Mouse (Mus musculus): ENCODE measurements around the gene Lrmda.
A peak's percentile ranks its signal among the peaks of the same experiment; 100 is the strongest.

Gene Lrmda

GRCm38 (mm10) chr14:22464314-22464713 lies 444.8 kb downstream of the Lrmda start:
- no peak for DNase-seq (ENCODE audit: extremely low spot score, low read depth, low spot score)

DNA sequence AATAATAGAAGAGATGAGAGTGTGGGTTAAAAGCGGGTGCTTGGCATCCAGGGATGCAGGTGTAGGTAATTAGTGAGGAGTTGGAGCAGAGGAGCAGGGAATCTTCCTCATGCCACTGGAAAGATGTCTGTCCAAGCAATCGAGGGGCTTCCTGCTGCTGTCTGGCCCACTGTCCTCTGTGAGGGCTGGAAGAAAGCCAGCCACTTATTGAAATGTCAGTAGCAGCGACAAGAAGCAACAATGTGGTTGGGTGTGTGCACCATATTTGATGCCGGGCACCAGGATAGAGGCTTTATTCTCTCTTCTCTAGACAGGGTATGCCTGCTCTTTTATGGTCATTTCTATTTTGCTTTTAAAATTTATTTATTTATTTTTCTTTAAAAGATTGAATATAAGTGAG lies 451.5 kb downstream of the Lrmda start:
- no peak for DNase-seq (ENCODE audit: extremely low spot score, low read depth, low spot score)

- DNase-seq (ENCODE audit: extremely low spot score, low read depth, low spot score), result no peak
Measured at GRCm38 (mm10) chr14:22473451-22473850, 453.9 kb downstream of the Lrmda start.

- no peak for DNase-seq (ENCODE audit: extremely low spot score, low read depth, low spot score)
Measured at GRCm38 (mm10) chr14:22473991-22474390, 454.5 kb downstream of the Lrmda start.

GRCm38 (mm10) chr14:22493326-22493725 lies 473.8 kb downstream of the Lrmda start:
- no peak for DNase-seq (ENCODE audit: extremely low spot score, low read depth, low spot score)

DNA sequence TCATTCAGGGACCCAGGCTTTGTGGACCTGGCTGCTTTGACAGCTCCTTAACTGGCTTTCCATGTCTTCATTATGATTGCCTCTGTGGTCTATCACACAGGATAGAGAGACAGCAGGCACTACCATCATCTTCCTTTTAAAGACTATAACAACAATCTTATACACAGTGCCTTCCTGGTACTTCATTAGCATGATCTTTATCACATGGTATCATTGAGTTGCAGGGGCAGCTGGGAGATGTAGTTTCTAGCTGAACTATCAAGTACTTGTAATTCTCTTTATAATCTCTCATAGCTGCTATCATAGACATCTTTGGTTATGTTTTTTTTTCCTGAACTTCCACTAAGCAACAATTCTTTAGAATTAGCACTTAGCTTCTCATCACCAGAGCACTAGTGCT lies 474.8 kb downstream of the Lrmda start:
- DNase-seq (ENCODE audit: extremely low spot score, low read depth, low spot score), result no peak

GRCm38 (mm10) chr14:22494866-22495265 lies 475.4 kb downstream of the Lrmda start:
- no peak for DNase-seq (ENCODE audit: extremely low spot score, low read depth, low spot score)

DNA sequence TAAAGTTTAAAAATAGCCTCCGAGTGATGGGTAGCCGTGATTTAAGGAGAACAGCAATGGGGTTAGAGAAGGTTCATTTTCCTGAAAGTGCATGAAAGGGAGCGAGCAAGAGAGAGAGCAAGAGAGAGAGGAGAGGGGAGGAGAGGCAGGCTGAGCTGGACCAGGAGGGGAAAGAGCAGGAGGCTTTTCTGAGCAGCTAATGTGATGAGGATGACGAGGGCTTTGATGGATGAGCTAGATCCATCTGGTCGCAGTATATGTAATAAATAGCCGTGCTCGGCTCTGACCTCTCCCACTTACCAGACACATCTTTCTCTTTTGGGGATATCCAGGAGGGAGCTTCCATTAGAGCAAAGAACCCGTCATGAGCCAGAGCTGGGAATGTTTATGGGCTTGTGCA lies 475.8 kb downstream of the Lrmda start:
- no peak for DNase-seq (ENCODE audit: extremely low spot score, low read depth, low spot score)

DNA sequence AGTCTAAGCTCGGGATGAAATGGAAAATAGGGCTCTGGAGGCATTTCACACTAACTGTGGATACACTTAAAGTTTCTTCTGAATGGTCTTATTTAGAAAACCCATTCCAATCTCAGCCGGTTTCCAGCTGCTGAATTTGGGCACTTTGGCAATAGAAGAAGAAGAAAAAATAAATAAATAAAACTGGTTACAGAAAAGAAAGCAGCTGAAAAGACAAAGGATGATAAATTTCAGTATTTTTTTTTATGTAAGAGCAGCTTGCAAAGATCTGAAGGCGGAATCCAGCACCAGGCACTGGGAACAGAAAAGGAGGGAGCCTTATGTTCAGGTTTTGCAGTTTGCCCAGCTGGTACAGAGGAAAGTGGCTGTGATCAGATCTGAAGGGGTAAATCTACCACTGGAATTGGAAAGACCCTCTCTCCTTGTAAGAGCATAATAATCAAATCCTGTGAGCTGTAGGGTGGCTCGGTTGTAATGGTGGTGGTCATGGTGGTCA lies 478.2 kb downstream of the Lrmda start:
- DNase-seq (ENCODE audit: extremely low spot score, low read depth, low spot score), result no peak

- peak; percentile 56 for DNase-seq (ENCODE audit: extremely low spot score, low read depth, low spot score)
Measured at GRCm38 (mm10) chr14:22509747-22510530, 490.4 kb downstream of the Lrmda start.

DNA sequence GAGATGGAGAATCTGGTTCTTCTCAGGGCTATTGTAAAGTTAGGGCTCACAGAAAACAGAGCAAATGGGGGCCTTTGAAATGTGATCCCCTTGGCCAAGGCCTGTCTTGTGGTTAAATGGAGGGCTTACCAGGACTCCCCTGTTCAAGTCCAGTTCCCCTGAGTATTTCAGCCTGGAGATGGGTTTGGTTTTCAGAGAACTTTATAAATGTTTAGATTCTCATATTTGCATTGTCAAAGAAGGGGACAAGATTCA lies 490.9 kb downstream of the Lrmda start:
- DNase-seq (ENCODE audit: extremely low spot score, low read depth, low spot score), result no peak

- DNase-seq (ENCODE audit: extremely low spot score, low read depth, low spot score), result no peak
Measured at GRCm38 (mm10) chr14:22514362-22515084, 495.0 kb downstream of the Lrmda start.

- no peak for DNase-seq (ENCODE audit: extremely low spot score, low read depth, low spot score)
Measured at GRCm38 (mm10) chr14:22530706-22531105, 511.2 kb downstream of the Lrmda start.

- DNase-seq (ENCODE audit: extremely low spot score, low read depth, low spot score), result no peak
Measured at GRCm38 (mm10) chr14:22533501-22533900, 514.0 kb downstream of the Lrmda start.

- DNase-seq (ENCODE audit: extremely low spot score, low read depth, low spot score), result no peak
Measured at GRCm38 (mm10) chr14:22545887-22546675, 526.6 kb downstream of the Lrmda start.

DNA sequence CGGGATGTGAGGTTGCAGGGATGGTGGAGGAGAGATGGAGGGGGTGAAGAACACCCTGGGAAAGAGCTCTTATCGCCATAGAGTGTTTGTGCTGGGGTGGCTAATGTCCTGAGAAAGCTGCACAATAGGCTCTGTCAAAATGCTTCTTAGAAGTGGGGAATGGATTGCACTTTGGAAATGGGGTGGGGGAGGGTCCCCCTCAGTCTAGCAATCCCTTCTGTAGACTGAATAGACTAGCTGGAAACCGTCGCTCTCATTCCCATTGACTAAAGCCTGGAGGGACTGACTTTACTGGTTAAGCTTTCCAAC lies 527.1 kb downstream of the Lrmda start:
- no peak for DNase-seq (ENCODE audit: extremely low spot score, low read depth, low spot score)

DNA sequence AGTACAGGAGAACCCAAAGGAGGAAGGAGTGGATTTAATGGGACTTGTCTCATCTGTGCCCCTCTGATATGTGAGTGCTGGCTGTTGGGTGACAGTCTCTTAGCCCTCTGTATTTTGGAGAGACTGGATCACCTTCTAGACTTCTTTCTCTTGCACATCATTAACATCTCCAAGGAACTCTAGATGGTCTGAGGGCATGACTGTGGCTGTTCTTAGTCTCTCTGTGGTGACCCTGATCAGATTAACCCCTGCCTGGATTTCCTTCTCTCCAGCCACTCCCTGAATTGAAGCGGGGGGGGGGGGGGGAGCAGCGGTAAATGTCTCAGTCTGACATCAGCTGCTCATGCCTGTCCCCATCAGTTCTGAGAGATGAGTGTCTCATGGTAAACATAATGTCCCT lies 528.8 kb downstream of the Lrmda start:
- no peak for DNase-seq (ENCODE audit: extremely low spot score, low read depth, low spot score)

DNA sequence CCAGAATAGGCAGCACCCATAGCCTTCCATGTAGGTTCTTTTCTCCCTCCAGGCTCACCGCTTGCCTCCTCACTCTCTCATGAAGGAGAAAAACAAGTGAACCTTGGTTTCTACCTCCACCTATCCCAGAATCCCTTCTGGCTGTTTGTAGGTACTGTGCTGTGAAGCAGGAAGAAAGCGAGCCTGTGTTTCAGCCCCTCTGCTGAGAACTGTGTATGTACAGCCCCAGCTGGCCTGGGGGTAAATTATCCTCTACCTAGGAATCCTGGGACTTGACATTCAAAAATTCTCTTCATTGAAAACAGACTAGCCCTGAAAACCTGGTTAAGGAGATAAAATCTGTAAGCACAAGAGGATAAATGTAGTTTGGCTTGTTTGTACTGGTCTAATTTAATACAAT lies 529.7 kb downstream of the Lrmda start:
- DNase-seq (ENCODE audit: extremely low spot score, low read depth, low spot score), result no peak

- no peak for DNase-seq (ENCODE audit: extremely low spot score, low read depth, low spot score)
Measured at GRCm38 (mm10) chr14:22552358-22552757, 532.8 kb downstream of the Lrmda start.

- DNase-seq (ENCODE audit: extremely low spot score, low read depth, low spot score), result no peak
Measured at GRCm38 (mm10) chr14:22552841-22553240, 533.3 kb downstream of the Lrmda start.

DNA sequence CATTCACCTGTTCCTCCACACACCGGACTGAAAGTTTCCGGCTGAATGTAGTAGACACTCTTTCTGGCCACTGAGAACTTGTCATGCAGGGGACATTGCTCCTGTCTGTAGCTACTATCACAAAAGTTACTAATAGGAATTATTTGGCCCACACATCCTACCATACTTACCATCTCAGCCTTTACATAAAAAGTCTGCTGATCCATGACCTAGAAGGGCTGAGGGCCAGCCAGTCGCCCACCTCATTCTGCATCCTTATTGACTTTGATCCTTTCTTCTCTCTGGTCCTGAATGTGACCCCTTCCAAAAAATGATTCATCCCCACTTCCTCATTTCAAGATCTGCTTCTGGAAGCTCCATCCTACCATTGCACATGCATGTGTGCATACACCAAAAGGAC lies 534.2 kb downstream of the Lrmda start:
- DNase-seq (ENCODE audit: extremely low spot score, low read depth, low spot score), result no peak

- DNase-seq (ENCODE audit: extremely low spot score, low read depth, low spot score), result no peak
Measured at GRCm38 (mm10) chr14:22572486-22572885, 553.0 kb downstream of the Lrmda start.

All from hindlimb bud, embryonic 11.5 days (tissue).